Mouse (Mus musculus): ENCODE measurements around the gene Ctdspl.

Gene Ctdspl

GRCm38 (mm10) chr9:118949124-118949523 lies 22.9 kb downstream of the Ctdspl start:
- DNase-seq (ENCODE audit: low read depth, low spot score) = no peak

GRCm38 (mm10) chr9:118949654-118950053 lies 23.4 kb downstream of the Ctdspl start:
- no peak for DNase-seq (ENCODE audit: low read depth, low spot score)

GRCm38 (mm10) chr9:118950061-118950460 lies 23.8 kb downstream of the Ctdspl start:
- DNase-seq (ENCODE audit: low read depth, low spot score) = no peak

GRCm38 (mm10) chr9:118950751-118951150 lies 24.5 kb downstream of the Ctdspl start:
- DNase-seq (ENCODE audit: low read depth, low spot score) = no peak

GRCm38 (mm10) chr9:118951381-118951780 lies 25.1 kb downstream of the Ctdspl start:
- DNase-seq (ENCODE audit: low read depth, low spot score) = no peak

- no peak for DNase-seq (ENCODE audit: low read depth, low spot score)
These were observed 25.9 kb downstream of the Ctdspl start for GRCm38 (mm10) chr9:118952180-118952579.

- DNase-seq (ENCODE audit: low read depth, low spot score) = no peak
These were observed 27.4 kb downstream of the Ctdspl start for GRCm38 (mm10) chr9:118953465-118954194.

- no peak for DNase-seq (ENCODE audit: low read depth, low spot score)
These were observed 32.5 kb downstream of the Ctdspl start for GRCm38 (mm10) chr9:118958802-118959201.

- DNase-seq (ENCODE audit: low read depth, low spot score) = no peak
These were observed 34.3 kb downstream of the Ctdspl start for GRCm38 (mm10) chr9:118960415-118961091.

GRCm38 (mm10) chr9:118963149-118963548 lies 36.9 kb downstream of the Ctdspl start:
- DNase-seq (ENCODE audit: low read depth, low spot score) = no peak

GRCm38 (mm10) chr9:118964263-118965034 lies 38.2 kb downstream of the Ctdspl start:
- DNase-seq (ENCODE audit: low read depth, low spot score) = no peak

GRCm38 (mm10) chr9:118969810-118970209 lies 43.6 kb downstream of the Ctdspl start:
- DNase-seq (ENCODE audit: low read depth, low spot score) = no peak

GRCm38 (mm10) chr9:118973028-118973427 lies 46.8 kb downstream of the Ctdspl start:
- DNase-seq (ENCODE audit: low read depth, low spot score) = no peak

GRCm38 (mm10) chr9:118973566-118973965 lies 47.3 kb downstream of the Ctdspl start:
- DNase-seq (ENCODE audit: low read depth, low spot score) = no peak

GRCm38 (mm10) chr9:118974148-118974547 lies 47.9 kb downstream of the Ctdspl start:
- DNase-seq (ENCODE audit: low read depth, low spot score) = no peak

GRCm38 (mm10) chr9:118975211-118975671 lies 49.0 kb downstream of the Ctdspl start:
- DNase-seq (ENCODE audit: low read depth, low spot score) = no peak

GRCm38 (mm10) chr9:118975758-118976157 lies 49.5 kb downstream of the Ctdspl start:
- DNase-seq (ENCODE audit: low read depth, low spot score) = no peak

- DNase-seq (ENCODE audit: low read depth, low spot score) = no peak
These were observed 50.3 kb downstream of the Ctdspl start for GRCm38 (mm10) chr9:118976561-118976960.

GRCm38 (mm10) chr9:118977425-118977824 lies 51.2 kb downstream of the Ctdspl start:
- no peak for DNase-seq (ENCODE audit: low read depth, low spot score)

GRCm38 (mm10) chr9:118980411-118980823 lies 54.2 kb downstream of the Ctdspl start:
- peak; percentile 65 for DNase-seq (ENCODE audit: low read depth, low spot score)

GRCm38 (mm10) chr9:118984650-118985432 lies 58.6 kb downstream of the Ctdspl start:
- DNase-seq (ENCODE audit: low read depth, low spot score) = no peak

Measured in mesoderm, embryonic 11.5 days (tissue).